Mouse (Mus musculus) limb, embryonic 14.5 days (tissue): ENCODE measurements at regions not wholly inside any gene's neighbourhood (a gene's known extent, or its start where the extent isn't known, plus 50 kb on each side); places are given as distances from the start of the nearest gene placed in this dataset.

Experiments used
- ATAC-seq: fragments of 200-750 bp; cut with Nextera tagmentation; 2 replicates; pipeline ENCODE4 v1.8.0; 2017; ENCODE audit warnings: low read depth, moderate number of reproducible peaks, moderate TSS enrichment; ENCODE audit not compliant: low FRiP score
- DNase-seq: peaks from one replicate; pipeline ENCODE4 v3.0.0-alpha.2; 2015; ENCODE audit warnings: low spot score
- H3K27ac ChIP-seq: fragments of 300-500 bp; sonication (generic); replicated peaks from 2 replicates; pipeline ENCODE4 v1.5.1; 2014; ENCODE audit warnings: low read depth, mild to moderate bottlenecking, low read length, moderate library complexity, mixed read lengths
- H3K27me3 ChIP-seq: fragments of 300-500 bp; sonication (generic); 2 replicates; pipeline ENCODE4 v1.6.1; 2014; ENCODE audit warnings: low read length, mixed read lengths; ENCODE audit not compliant: control insufficient read depth, insufficient read depth
- H3K36me3 ChIP-seq: fragments of 300-500 bp; sonication (generic); 2 replicates; pipeline ENCODE4 v1.6.1; 2014; ENCODE audit warnings: mild to moderate bottlenecking, low read length, moderate library complexity, mixed read lengths; ENCODE audit not compliant: control insufficient read depth, insufficient read depth
- H3K4me1 ChIP-seq: fragments of 300-500 bp; sonication (generic); 2 replicates; pipeline ENCODE4 v1.6.1; 2014; ENCODE audit warnings: antibody characterized with exemption, low read length, mixed read lengths; ENCODE audit not compliant: control insufficient read depth, insufficient read depth
- H3K4me2 ChIP-seq: fragments of 300-500 bp; sonication (generic); replicated peaks from 2 replicates; pipeline ENCODE4 v1.6.1; 2014; ENCODE audit warnings: low read depth, mild to moderate bottlenecking, low read length, moderate library complexity; ENCODE audit not compliant: severe bottlenecking
- H3K4me3 ChIP-seq: fragments of 300-500 bp; sonication (generic); replicated peaks from 2 replicates; pipeline ENCODE4 v1.5.1; 2014; ENCODE audit warnings: low read length
- H3K9ac ChIP-seq: fragments of 300-500 bp; sonication (generic); 2 replicates; pipeline ENCODE4 v1.6.1; 2014; ENCODE audit warnings: mild to moderate bottlenecking, low read depth, low read length, moderate library complexity; ENCODE audit not compliant: severe bottlenecking
- H3K9me3 ChIP-seq: fragments of 300-500 bp; sonication (generic); 2 replicates; pipeline ENCODE4 v1.6.1; 2016; ENCODE audit warnings: low read length; ENCODE audit not compliant: control insufficient read depth
- POLR2A ChIP-seq: fragments of 200-500 bp; IDR thresholded peaks from 2 replicates; pipeline ENCODE4 v1.8.0; 2012; ENCODE audit warnings: inconsistent platforms, mild to moderate bottlenecking, moderate library complexity, borderline replicate concordance; ENCODE audit not compliant: insufficient read depth, insufficient read length; ENCODE audit errors: extremely low read depth
- WGBS: fragments of 180-500 bp; shearing (Covaris S2); extraction: QIAGEN DNeasy Blood & Tissue Kit; methylation state at CpG from one replicate; pipeline ENCODE4 v1.1.7; 2014; 5-methylcytosine and 5-hydroxymethylcytosine counted together

- no peak overlapping the region for H3K4me3 ChIP-seq
- no peaks in the 10 kb centered on the region for H3K27me3 ChIP-seq
- H3K9me3 ChIP-seq, result no peaks in the 10 kb centered on the region
- no peak overlapping the region for H3K9ac ChIP-seq
- no peaks in the 10 kb centered on the region for H3K4me1 ChIP-seq
- no peak for ATAC-seq
- H3K27ac ChIP-seq, result no peak overlapping the region
- 90% methylated on average over 11 of the region's 11 CpGs for WGBS
- H3K4me2 ChIP-seq, result no peak overlapping the region
- DNase-seq, result no peak
- no peak for TF ChIP-seq POLR2A
- H3K36me3 ChIP-seq, result no peaks in the 10 kb centered on the region
Measured at GRCm38 (mm10) chr16:50525934-50526366, 65.0 kb downstream of the Ccdc54 start.

GRCm38 (mm10) chr16:50525504-50525903 lies 65.5 kb downstream of the Ccdc54 start:
- H3K9me3 ChIP-seq, result no peaks in the 10 kb centered on the region
- H3K4me2 ChIP-seq, result no peak overlapping the region
- H3K27me3 ChIP-seq, result no peaks in the 10 kb centered on the region
- TF ChIP-seq POLR2A, result no peak
- H3K4me3 ChIP-seq, result no peak overlapping the region
- no peak overlapping the region for H3K27ac ChIP-seq
- no peak overlapping the region for H3K9ac ChIP-seq
- WGBS, result 87% methylated on average over 9 of the region's 9 CpGs
- ATAC-seq (no peak), DNase-seq (no peak)
- H3K36me3 ChIP-seq, result no peaks in the 10 kb centered on the region
- no peaks in the 10 kb centered on the region for H3K4me1 ChIP-seq

- no peak for TF ChIP-seq POLR2A
- no peaks in the 10 kb centered on the region for H3K36me3 ChIP-seq
- H3K4me1 ChIP-seq, result no peaks in the 10 kb centered on the region
- no peak overlapping the region for H3K27ac ChIP-seq
- WGBS, result 70% methylated on average over 10 of the region's 10 CpGs
- H3K9ac ChIP-seq, result no peak overlapping the region
- H3K4me3 ChIP-seq, result no peak overlapping the region
- H3K9me3 ChIP-seq, result no peaks in the 10 kb centered on the region
- no peak overlapping the region for H3K4me2 ChIP-seq
- DNase-seq, result no peak
- H3K27me3 ChIP-seq, result no peaks in the 10 kb centered on the region
- ATAC-seq, result no peak
Measured at GRCm38 (mm10) chr16:50519610-50520009, 71.3 kb downstream of the Ccdc54 start.

- no peak overlapping the region for H3K4me3 ChIP-seq
- no peaks in the 10 kb centered on the region for H3K36me3 ChIP-seq
- no peak for TF ChIP-seq POLR2A
- no peaks in the 10 kb centered on the region for H3K9me3 ChIP-seq
- H3K27ac ChIP-seq, result no peak overlapping the region
- no peak overlapping the region for H3K9ac ChIP-seq
- H3K27me3 ChIP-seq, result no peaks in the 10 kb centered on the region
- DNase-seq (no peak), ATAC-seq (no peak)
- 75% methylated on average over 11 of the region's 11 CpGs for WGBS
- H3K4me2 ChIP-seq, result no peak overlapping the region
- no peaks in the 10 kb centered on the region for H3K4me1 ChIP-seq
Measured at GRCm38 (mm10) chr16:50516579-50516978, 74.4 kb downstream of the Ccdc54 start.

- Histone ChIP-seq H3K4me2 (no peak overlapping the region), H3K27me3 (no peaks in the 10 kb centered on the region), H3K36me3 (no peaks in the 10 kb centered on the region), H3K27ac (no peak overlapping the region), H3K4me3 (no peak overlapping the region), H3K9ac (no peak overlapping the region), H3K4me1 (no peaks in the 10 kb centered on the region), H3K9me3 (no peaks in the 10 kb centered on the region)
- TF ChIP-seq POLR2A, result no peak
- ATAC-seq (no peak), DNase-seq (no peak)
- WGBS, result 51% methylated on average over 8 of the region's 8 CpGs
Measured at GRCm38 (mm10) chr16:50515039-50515438, 75.9 kb downstream of the Ccdc54 start.

GRCm38 (mm10) chr16:50512080-50512479 lies 78.9 kb downstream of the Ccdc54 start:
- no peak overlapping the region for H3K4me2 ChIP-seq
- H3K27me3 ChIP-seq, result no peaks in the 10 kb centered on the region
- H3K4me1 ChIP-seq, result no peaks in the 10 kb centered on the region
- WGBS, result 22% methylated on average over 3 of the region's 3 CpGs
- ATAC-seq (no peak), DNase-seq (no peak)
- no peak for TF ChIP-seq POLR2A
- no peak overlapping the region for H3K4me3 ChIP-seq
- H3K9me3 ChIP-seq, result no peaks in the 10 kb centered on the region
- no peak overlapping the region for H3K9ac ChIP-seq
- H3K36me3 ChIP-seq, result no peaks in the 10 kb centered on the region
- no peak overlapping the region for H3K27ac ChIP-seq
